Mouse (Mus musculus) bone marrow, adult 2 months (tissue): ENCODE data around the gene Tbc1d10c.

ENCODE experiments used
- CTCF ChIP-seq: fragments of 200-500 bp; IDR thresholded peaks from 2 replicates; pipeline ENCODE4 v1.5.1; 2011; ENCODE audit warnings: low read length, control low read depth; ENCODE audit not compliant: control insufficient read depth, insufficient read depth
- POLR2A ChIP-seq: fragments of 200-500 bp; IDR thresholded peaks from 2 replicates; pipeline ENCODE4 v1.6.1; 2011; ENCODE audit warnings: low read depth, mild to moderate bottlenecking, control low read depth, low read length, borderline replicate concordance; ENCODE audit not compliant: control insufficient read depth

GRCm38 (mm10) chr19:4183689-4184088 is 7.4 kb downstream of the Tbc1d10c start:
- TF ChIP-seq CTCF (no peak), POLR2A (no peak)
